Mouse (Mus musculus) embryonic facial prominence, embryonic 10.5 days (tissue): ENCODE measurements at regions not wholly inside any gene's neighbourhood (a gene's known extent, or its start where the extent isn't known, plus 50 kb on each side); places are given as distances from the start of the nearest gene placed in this dataset.

Experiments
- DNase-seq: peaks from one replicate; pipeline ENCODE4 v3.0.0-alpha.2; 2017; ENCODE audit warnings: low spot score
- H3K27ac ChIP-seq: fragments of 300-500 bp; sonication (generic); replicated peaks from 2 replicates; pipeline ENCODE4 v1.5.1; 2016; ENCODE audit warnings: mild to moderate bottlenecking
- H3K27me3 ChIP-seq: fragments of 300-500 bp; sonication (generic); replicated peaks from 2 replicates; pipeline ENCODE4 v1.6.1; 2016; ENCODE audit warnings: low read depth, mild to moderate bottlenecking; ENCODE audit not compliant: poor library complexity, severe bottlenecking
- H3K36me3 ChIP-seq: fragments of 300-500 bp; sonication (generic); replicated peaks from 2 replicates; pipeline ENCODE4 v1.6.1; 2016; ENCODE audit warnings: mild to moderate bottlenecking, moderate library complexity
- H3K4me1 ChIP-seq: fragments of 300-500 bp; sonication (generic); 2 replicates; pipeline ENCODE4 v1.6.1; 2016
- H3K4me3 ChIP-seq: fragments of 300-500 bp; sonication (generic); 2 replicates; pipeline ENCODE4 v1.5.1; 2016; ENCODE audit warnings: mild to moderate bottlenecking, moderate library complexity
- H3K9me3 ChIP-seq: fragments of 300-500 bp; sonication (generic); 2 replicates; pipeline ENCODE4 v1.6.1; 2016; ENCODE audit warnings: mild to moderate bottlenecking
- WGBS: fragments of 180-500 bp; shearing (Covaris S2); methylation state at CpG from one replicate; pipeline ENCODE4 v1.1.7; 2016; 5-methylcytosine and 5-hydroxymethylcytosine counted together

- Histone ChIP-seq H3K27me3 (no peaks in the 10 kb centered on the region), H3K9me3 (no peaks in the 10 kb centered on the region), H3K4me3 (no peak overlapping the region), H3K36me3 (no peaks in the 10 kb centered on the region), H3K4me1 (no peaks in the 10 kb centered on the region), H3K27ac (no peak overlapping the region)
- DNase-seq, result no peak
- WGBS, result 69% methylated on average over 1 of the region's 1 CpGs
Observed at GRCm38 (mm10) chr2:12697209-12697608, 226.6 kb upstream of the Pter start.

GRCm38 (mm10) chr2:12699331-12699730, 224.5 kb upstream of the Pter start:
- H3K27me3 ChIP-seq, result no peaks in the 10 kb centered on the region
- WGBS, result 78% methylated on average over 3 of the region's 3 CpGs
- no peak overlapping the region for H3K4me3 ChIP-seq
- no peaks in the 10 kb centered on the region for H3K4me1 ChIP-seq
- DNase-seq, result no peak
- no peaks in the 10 kb centered on the region for H3K9me3 ChIP-seq
- no peaks in the 10 kb centered on the region for H3K36me3 ChIP-seq
- H3K27ac ChIP-seq, result no peak overlapping the region

GRCm38 (mm10) chr2:12707514-12707913, 216.3 kb upstream of the Pter start:
- no peaks in the 10 kb centered on the region for H3K4me1 ChIP-seq
- H3K9me3 ChIP-seq, result no peaks in the 10 kb centered on the region
- WGBS, result 65% methylated on average over 3 of the region's 3 CpGs
- no peaks in the 10 kb centered on the region for H3K36me3 ChIP-seq
- no peak overlapping the region for H3K4me3 ChIP-seq
- DNase-seq, result no peak
- no peak overlapping the region for H3K27ac ChIP-seq
- H3K27me3 ChIP-seq, result no peaks in the 10 kb centered on the region

- H3K9me3 ChIP-seq, result no peaks in the 10 kb centered on the region
- no peak overlapping the region for H3K27ac ChIP-seq
- H3K4me3 ChIP-seq, result no peak overlapping the region
- H3K4me1 ChIP-seq, result no peaks in the 10 kb centered on the region
- 58% methylated on average over 16 of the region's 16 CpGs for WGBS
- H3K27me3 ChIP-seq, result no peaks in the 10 kb centered on the region
- peak; percentile 51 for DNase-seq
- no peaks in the 10 kb centered on the region for H3K36me3 ChIP-seq
Observed at GRCm38 (mm10) chr2:12709156-12709923, 214.5 kb upstream of the Pter start.

GRCm38 (mm10) chr2:12709924-12710240, 214.0 kb upstream of the Pter start:
- 89% methylated on average over 2 of the region's 2 CpGs for WGBS
- Histone ChIP-seq H3K4me3 (no peak overlapping the region), H3K27ac (no peak overlapping the region), H3K4me1 (no peaks in the 10 kb centered on the region), H3K9me3 (no peaks in the 10 kb centered on the region), H3K36me3 (no peaks in the 10 kb centered on the region), H3K27me3 (no peaks in the 10 kb centered on the region)
- no peak for DNase-seq

GRCm38 (mm10) chr2:12716124-12717012, 207.5 kb upstream of the Pter start:
- DNase-seq, result no peak
- no peaks in the 10 kb centered on the region for H3K36me3 ChIP-seq
- WGBS, result 54% methylated on average over 3 of the region's 3 CpGs
- no peak overlapping the region for H3K27ac ChIP-seq
- no peak overlapping the region for H3K4me3 ChIP-seq
- no peaks in the 10 kb centered on the region for H3K27me3 ChIP-seq
- H3K4me1 ChIP-seq, result no peaks in the 10 kb centered on the region
- H3K9me3 ChIP-seq, result no peaks in the 10 kb centered on the region

GRCm38 (mm10) chr2:12729251-12729650, 194.6 kb upstream of the Pter start:
- 77% methylated on average over 4 of the region's 4 CpGs for WGBS
- H3K4me3 ChIP-seq, result no peak overlapping the region

GRCm38 (mm10) chr2:12737140-12737539, 186.7 kb upstream of the Pter start:
- Histone ChIP-seq H3K9me3 (no peaks in the 10 kb centered on the region), H3K27ac (no peak overlapping the region), H3K27me3 (no peaks in the 10 kb centered on the region), H3K4me3 (no peak overlapping the region), H3K4me1 (no peaks in the 10 kb centered on the region), H3K36me3 (no peaks in the 10 kb centered on the region)
- 46% methylated on average over 2 of the region's 2 CpGs for WGBS
- no peak for DNase-seq

More at GRCm38 (mm10) chr2:12729251-12729650, 194.6 kb upstream of the Pter start:
- Histone ChIP-seq H3K27me3 (no peaks in the 10 kb centered on the region), H3K36me3 (no peaks in the 10 kb centered on the region), H3K9me3 (no peaks in the 10 kb centered on the region), H3K4me1 (no peaks in the 10 kb centered on the region), H3K27ac (no peak overlapping the region)
- DNase-seq, result no peak

GRCm38 (mm10) chr2:12746856-12747255, 177.0 kb upstream of the Pter start:
- H3K9me3 ChIP-seq, result no peaks in the 10 kb centered on the region
- H3K4me3 ChIP-seq, result no peak overlapping the region
- no peaks in the 10 kb centered on the region for H3K4me1 ChIP-seq
- H3K27me3 ChIP-seq, result no peaks in the 10 kb centered on the region
- H3K27ac ChIP-seq, result no peak overlapping the region
- WGBS, result 82% methylated on average over 1 of the region's 1 CpGs
- no peak for DNase-seq
- H3K36me3 ChIP-seq, result no peaks in the 10 kb centered on the region

- Histone ChIP-seq H3K27ac (no peak overlapping the region), H3K4me3 (no peak overlapping the region), H3K4me1 (no peaks in the 10 kb centered on the region), H3K9me3 (no peaks in the 10 kb centered on the region), H3K27me3 (no peaks in the 10 kb centered on the region), H3K36me3 (no peaks in the 10 kb centered on the region)
- WGBS, result 75% methylated on average over 1 of the region's 1 CpGs
- no peak for DNase-seq
Observed at GRCm38 (mm10) chr2:12758816-12759215, 165.0 kb upstream of the Pter start.

- H3K4me1 ChIP-seq, result no peaks in the 10 kb centered on the region
- no peaks in the 10 kb centered on the region for H3K27me3 ChIP-seq
- WGBS, result 92% methylated on average over 3 of the region's 3 CpGs
- no peak overlapping the region for H3K27ac ChIP-seq
- no peaks in the 10 kb centered on the region for H3K36me3 ChIP-seq
- H3K4me3 ChIP-seq, result no peak overlapping the region
- DNase-seq, result no peak
- H3K9me3 ChIP-seq, result no peaks in the 10 kb centered on the region
Observed at GRCm38 (mm10) chr2:12759931-12760330, 163.9 kb upstream of the Pter start.

- H3K27ac ChIP-seq, result no peak overlapping the region
- WGBS, result 90% methylated on average over 3 of the region's 3 CpGs
- H3K4me1 ChIP-seq, result no peaks in the 10 kb centered on the region
- no peaks in the 10 kb centered on the region for H3K9me3 ChIP-seq
- no peak overlapping the region for H3K4me3 ChIP-seq
- no peaks in the 10 kb centered on the region for H3K27me3 ChIP-seq
- no peak for DNase-seq
- no peaks in the 10 kb centered on the region for H3K36me3 ChIP-seq
Observed at GRCm38 (mm10) chr2:12761461-12761860, 162.4 kb upstream of the Pter start.

GRCm38 (mm10) chr2:12764510-12764909, 159.3 kb upstream of the Pter start:
- H3K4me1 ChIP-seq, result no peaks in the 10 kb centered on the region
- no peaks in the 10 kb centered on the region for H3K36me3 ChIP-seq
- H3K9me3 ChIP-seq, result no peaks in the 10 kb centered on the region
- DNase-seq, result no peak
- H3K27ac ChIP-seq, result no peak overlapping the region
- no peaks in the 10 kb centered on the region for H3K27me3 ChIP-seq
- no peak overlapping the region for H3K4me3 ChIP-seq
- 79% methylated on average over 1 of the region's 1 CpGs for WGBS
